Mouse (Mus musculus) CH12.LX (cell line): ENCODE results near the gene Phactr1. TPM values are rescaled to one million over a fixed set of nuclear protein-coding genes. Genes with fewer than 3 reads are reported as not detected.

Experiments used
- DNase-seq: peaks from one replicate; pipeline ENCODE4 v3.0.0-alpha.2; 2013; ENCODE audit errors: extremely low read depth
- H3K27ac ChIP-seq: 2 replicates; pipeline ENCODE4 v1.5.1; 2012; ENCODE audit warnings: low read depth, mild to moderate bottlenecking, control low read depth, moderate library complexity; ENCODE audit not compliant: insufficient read depth
- H3K27me3 ChIP-seq: replicated peaks from 2 replicates; pipeline ENCODE3; 2012; ENCODE audit warnings: inconsistent platforms
- H3K36me3 ChIP-seq, 2 experiments: replicated peaks in 1 of 2; 2 replicates each; pipeline versions ENCODE3 to v1.6.1; 2012; ENCODE audit warnings: inconsistent platforms in 1 of 2, low read length in 1 of 2, mild to moderate bottlenecking in 1 of 2, mixed read lengths in 1 of 2, moderate library complexity in 1 of 2; ENCODE audit not compliant: control insufficient read depth in 1 of 2, insufficient read depth in 1 of 2
- H3K4me1 ChIP-seq, 2 experiments: 2 replicates each; pipeline ENCODE4 v1.6.1; 2012; ENCODE audit warnings: inconsistent platforms in 1 of 2, moderate library complexity in 1 of 2; ENCODE audit not compliant: insufficient read depth in 2 of 2, control insufficient read depth in 1 of 2
- H3K4me2 ChIP-seq: 2 replicates; pipeline ENCODE4 v1.6.1; 2012; ENCODE audit warnings: low read depth, mild to moderate bottlenecking, control low read depth; ENCODE audit not compliant: poor library complexity, insufficient read depth, severe bottlenecking
- H3K4me3 ChIP-seq, 3 experiments: fragments of 150-350 bp in 1 of 3; sonication (generic) in 1 of 3; replicated peaks in 1 of 3; 2 replicates each; pipeline versions ENCODE3 to v1.5.1; 2011 to 2012; ENCODE audit warnings: low read depth in 2 of 3, low read length in 2 of 3, mild to moderate bottlenecking in 2 of 3, moderate library complexity in 2 of 3, control low read depth in 1 of 3, improper control_type of control experiment in 1 of 3, inconsistent platforms in 1 of 3, mixed read lengths in 1 of 3; ENCODE audit not compliant: poor library complexity in 1 of 3
- H3K79me2 ChIP-seq: replicated peaks from 2 replicates; pipeline ENCODE4 v1.6.1; 2012; ENCODE audit warnings: mild to moderate bottlenecking, moderate library complexity; ENCODE audit not compliant: control insufficient read depth, poor library complexity, insufficient read depth, severe bottlenecking; ENCODE audit errors: extremely low read depth
- H3K9ac ChIP-seq: 2 replicates; pipeline ENCODE4 v1.6.1; 2012; ENCODE audit warnings: low read depth, mild to moderate bottlenecking, control low read depth, moderate library complexity; ENCODE audit not compliant: insufficient read depth
- H3K9me3 ChIP-seq: replicated peaks from 2 replicates; pipeline ENCODE3; 2012; ENCODE audit warnings: low read length, inconsistent platforms, mixed read lengths
- BHLHE40 ChIP-seq: IDR thresholded peaks from 2 replicates; pipeline ENCODE4 v1.6.1; 2011; ENCODE audit warnings: mild to moderate bottlenecking, low read depth, low read length, improper control_type of control experiment
- CHD1 ChIP-seq: IDR thresholded peaks from 2 replicates; pipeline ENCODE4 v1.6.1; 2012; ENCODE audit warnings: low read depth, low read length, improper control_type of control experiment, inconsistent platforms
- CTCF ChIP-seq, 2 experiments: IDR thresholded peaks in 1 of 2; conservative IDR thresholded peaks in 1 of 2; 2 replicates each; pipeline ENCODE4 v1.5.1; 2011 to 2012; ENCODE audit warnings: low read depth in 2 of 2, low read length in 2 of 2, improper control_type of control experiment in 1 of 2, inconsistent platforms in 1 of 2, mild to moderate bottlenecking in 1 of 2, moderate library complexity in 1 of 2
- E2F4 ChIP-seq: IDR thresholded peaks from 2 replicates; pipeline ENCODE4 v1.6.1; 2011; ENCODE audit warnings: low read depth, low read length, improper control_type of control experiment; ENCODE audit not compliant: insufficient replicate concordance
- ELF1 ChIP-seq: IDR thresholded peaks from 2 replicates; pipeline ENCODE4 v1.6.1; 2014; ENCODE audit warnings: low read depth, mild to moderate bottlenecking, inconsistent platforms, low read length, improper control_type of control experiment
- GABPA ChIP-seq: IDR thresholded peaks from 2 replicates; pipeline ENCODE4 v1.6.1; 2012; ENCODE audit warnings: low read depth, low read length, improper control_type of control experiment, inconsistent platforms; ENCODE audit not compliant: insufficient replicate concordance
- HCFC1 ChIP-seq: IDR thresholded peaks from 2 replicates; pipeline ENCODE4 v1.6.1; 2012; ENCODE audit warnings: low read depth, mild to moderate bottlenecking, inconsistent platforms, low read length, improper control_type of control experiment
- IRF4 ChIP-seq: IDR thresholded peaks from 2 replicates; pipeline ENCODE4 v1.6.1; 2014; ENCODE audit warnings: low read depth, mild to moderate bottlenecking, inconsistent platforms, low read length, improper control_type of control experiment
- JUN ChIP-seq: IDR thresholded peaks from 2 replicates; pipeline ENCODE4 v1.6.1; 2011; ENCODE audit warnings: low read depth, mild to moderate bottlenecking, low read length, improper control_type of control experiment, moderate library complexity; ENCODE audit not compliant: insufficient read depth
- MAZ ChIP-seq: IDR thresholded peaks from 2 replicates; pipeline ENCODE4 v1.6.1; 2012; ENCODE audit warnings: low read depth, mild to moderate bottlenecking, inconsistent platforms, low read length, improper control_type of control experiment, moderate library complexity
- MEF2A ChIP-seq: IDR thresholded peaks from 2 replicates; pipeline ENCODE4 v1.6.1; 2014; ENCODE audit warnings: low read depth, mild to moderate bottlenecking, inconsistent platforms, low read length, improper control_type of control experiment, borderline replicate concordance
- MXI1 ChIP-seq: IDR thresholded peaks from 2 replicates; pipeline ENCODE4 v1.6.1; 2011; ENCODE audit warnings: mild to moderate bottlenecking, low read depth, low read length, improper control_type of control experiment
- MYC ChIP-seq: IDR thresholded peaks from 2 replicates; pipeline ENCODE4 v1.6.1; 2011; ENCODE audit warnings: low read depth, mild to moderate bottlenecking, improper control_type of control experiment, low read length
- NRF1 ChIP-seq: IDR thresholded peaks from 2 replicates; pipeline ENCODE4 v1.6.1; 2014; ENCODE audit warnings: low read depth, mild to moderate bottlenecking, inconsistent platforms, low read length, improper control_type of control experiment, moderate library complexity
- PAX5 ChIP-seq: IDR thresholded peaks from 2 replicates; pipeline ENCODE4 v1.6.1; 2012; ENCODE audit warnings: low read length, inconsistent platforms, mixed read lengths
- RAD21 ChIP-seq: IDR thresholded peaks from 2 replicates; pipeline ENCODE4 v1.6.1; 2011; ENCODE audit warnings: low read depth, mild to moderate bottlenecking, low read length, improper control_type of control experiment, moderate library complexity
- RCOR1 ChIP-seq: conservative IDR thresholded peaks from 2 replicates; pipeline ENCODE4 v1.6.1; 2012; ENCODE audit warnings: low read depth, mild to moderate bottlenecking, inconsistent platforms, low read length, improper control_type of control experiment
- SIN3A ChIP-seq: IDR thresholded peaks from 2 replicates; pipeline ENCODE4 v1.6.1; 2012; ENCODE audit warnings: low read length, improper control_type of control experiment, inconsistent platforms
- SMC3 ChIP-seq: IDR thresholded peaks from 2 replicates; pipeline ENCODE4 v1.6.1; 2011; ENCODE audit warnings: low read depth, low read length, improper control_type of control experiment
- TCF12 ChIP-seq: IDR thresholded peaks from 2 replicates; pipeline ENCODE4 v1.6.1; 2014; ENCODE audit warnings: low read depth, mild to moderate bottlenecking, inconsistent platforms, low read length, improper control_type of control experiment
- ZKSCAN1 ChIP-seq: IDR thresholded peaks from 2 replicates; pipeline ENCODE4 v1.6.1; 2012; ENCODE audit warnings: low read depth, inconsistent platforms, low read length, improper control_type of control experiment, borderline replicate concordance
- dilution Hi-C: fragments of 300-500 bp; cut with MboI; formaldehyde crosslinking; loops from 2 replicates; pipeline ENCODE4 v1.14.3; 2020; ENCODE audit warnings: low sequenced_read_pairs; ENCODE audit not compliant: extremely low pct_unique_long_range_greater_than_20kb, extremely low pct_ligation_motif_present
- in situ Hi-C: fragments of 300-500 bp; cut with MboI; formaldehyde crosslinking; loops from 3 replicates; pipeline ENCODE4 v1.14.3; 2019; ENCODE audit warnings: low sequenced_read_pairs, low pct_ligation_motif_present, low pct_unique_long_range_greater_than_20kb, mixed read lengths
- polyA plus RNA-seq: library from polyadenylated mRNA; unstranded; fragments of >175 nt; gene quantifications from 2 replicates; pipeline ENCODE4 v1.2.1, GENCODE M21; 2012; ENCODE audit warnings: low read depth; ENCODE audit not compliant: insufficient read length
- total RNA-seq, 2 experiments: library from RNA; depleted of rRNA; stranded (reverse); fragments of 300-350 nt in 1 of 2; fragments of >200 nt in 1 of 2; gene quantifications; 2 replicates each; pipeline ENCODE4 v1.2.3; 2012 to 2014

Phactr1 gene
- total and polyA plus RNA-seq, 3 experiments, result 2.0 to 6.1 (median 3.1) TPM

- peak; percentile 59 for TF ChIP-seq BHLHE40
- no peak for TF ChIP-seq MEF2A
- TF ChIP-seq IRF4, result no peak
- H3K4me1 ChIP-seq, result peaks cover 0 to 43% of the 10 kb centered on the region in 2 experiments; a peak in 2 of 4 replicates
- H3K4me3 ChIP-seq, result peak overlapping the region in 1 of 3 experiments; percentile 43
- no peak overlapping the region for H3K27ac ChIP-seq
- no peaks in the 10 kb centered on the region for H3K36me3 ChIP-seq
- no peaks in the 10 kb centered on the region for H3K9me3 ChIP-seq
- H3K79me2 ChIP-seq, result no peaks in the 10 kb centered on the region
- peak overlapping the region; percentile 72; the same call in 1 of the 2 replicates for H3K4me2 ChIP-seq
- in situ Hi-C loops (no loop called here), dilution Hi-C loops (no loop called here)
- H3K9ac ChIP-seq, result no peak overlapping the region
- H3K27me3 ChIP-seq, result no peaks in the 10 kb centered on the region
- DNase-seq, result peak; percentile 8
Measured at GRCm38 (mm10) chr13:43123895-43124682, 443.7 kb downstream of the Phactr1 start.

- no peak for DNase-seq
- Histone ChIP-seq H3K9me3 (no peaks in the 10 kb centered on the region), H3K27ac (no peak overlapping the region), H3K4me3 (no peak overlapping the region), H3K27me3 (no peaks in the 10 kb centered on the region), H3K4me2 (no peak overlapping the region), H3K9ac (no peak overlapping the region), H3K4me1 (peaks cover 0 to 43% of the 10 kb centered on the region in 2 experiments; a peak in 2 of 4 replicates), H3K79me2 (no peaks in the 10 kb centered on the region), H3K36me3 (no peaks in the 10 kb centered on the region)
- TF ChIP-seq CHD1 (no peak), JUN (no peak), NRF1 (no peak), RAD21 (no peak), SIN3A (no peak), MAZ (no peak), ELF1 (no peak), TCF12 (no peak), PAX5 (no peak), GABPA (no peak), RCOR1 (no peak), HCFC1 (no peak), ZKSCAN1 (no peak), SMC3 (no peak), E2F4 (no peak), MXI1 (no peak), MYC (no peak), CTCF (conservative IDR thresholded peaks at IDR 0.05 in 1 of 2, IDR thresholded peaks at IDR 0.05 in 1 of 2; ENCODE audit: low read depth in 2 of 2, low read length in 2 of 2) (no peak)
- in situ Hi-C loops, result no loop called here
- dilution Hi-C loops, result no loop called here
Measured at GRCm38 (mm10) chr13:43124683-43125074, 444.3 kb downstream of the Phactr1 start.
